Mouse (Mus musculus) erythroblast, embryonic 14.5 days (primary cell): ENCODE data around the gene Tmc6. TPM values are rescaled to one million over a fixed set of nuclear protein-coding genes. Genes with fewer than 3 reads are reported as not detected.

Experiments used
- H3K27me3 ChIP-seq: 2 replicates; pipeline ENCODE4 v1.6.1; 2012; ENCODE audit warnings: inconsistent platforms; ENCODE audit not compliant: control insufficient read depth
- H3K36me3 ChIP-seq: 2 replicates; pipeline ENCODE4 v1.6.1; 2012; ENCODE audit warnings: mild to moderate bottlenecking, inconsistent platforms; ENCODE audit not compliant: control insufficient read depth
- H3K4me1 ChIP-seq: 2 replicates; pipeline ENCODE4 v1.6.1; 2012; ENCODE audit warnings: inconsistent platforms; ENCODE audit not compliant: control insufficient read depth
- H3K4me3 ChIP-seq: replicated peaks from 2 replicates; pipeline ENCODE3; 2012; ENCODE audit warnings: moderate library complexity, mild to moderate bottlenecking, inconsistent platforms
- H3K9me3 ChIP-seq: 2 replicates; pipeline ENCODE4 v1.6.1; 2012; ENCODE audit warnings: low read length, inconsistent platforms, mixed read lengths; ENCODE audit not compliant: control insufficient read depth
- GATA1 ChIP-seq: IDR thresholded peaks from 2 replicates; pipeline ENCODE4 v1.6.1; 2012; ENCODE audit warnings: low read length, inconsistent platforms, mixed read lengths
- TAL1 ChIP-seq: IDR thresholded peaks from 3 replicates; pipeline ENCODE4 v1.6.1; 2012; ENCODE audit warnings: low read length, inconsistent platforms, mixed read lengths
- polyA plus RNA-seq: library from polyadenylated mRNA; stranded (reverse); fragments of >175 nt; gene quantifications from 2 replicates; pipeline ENCODE4 v1.2.3, GENCODE M21; 2012

Gene Tmc6
- polyA plus RNA-seq, 1 experiment: 61.5 TPM

DNA sequence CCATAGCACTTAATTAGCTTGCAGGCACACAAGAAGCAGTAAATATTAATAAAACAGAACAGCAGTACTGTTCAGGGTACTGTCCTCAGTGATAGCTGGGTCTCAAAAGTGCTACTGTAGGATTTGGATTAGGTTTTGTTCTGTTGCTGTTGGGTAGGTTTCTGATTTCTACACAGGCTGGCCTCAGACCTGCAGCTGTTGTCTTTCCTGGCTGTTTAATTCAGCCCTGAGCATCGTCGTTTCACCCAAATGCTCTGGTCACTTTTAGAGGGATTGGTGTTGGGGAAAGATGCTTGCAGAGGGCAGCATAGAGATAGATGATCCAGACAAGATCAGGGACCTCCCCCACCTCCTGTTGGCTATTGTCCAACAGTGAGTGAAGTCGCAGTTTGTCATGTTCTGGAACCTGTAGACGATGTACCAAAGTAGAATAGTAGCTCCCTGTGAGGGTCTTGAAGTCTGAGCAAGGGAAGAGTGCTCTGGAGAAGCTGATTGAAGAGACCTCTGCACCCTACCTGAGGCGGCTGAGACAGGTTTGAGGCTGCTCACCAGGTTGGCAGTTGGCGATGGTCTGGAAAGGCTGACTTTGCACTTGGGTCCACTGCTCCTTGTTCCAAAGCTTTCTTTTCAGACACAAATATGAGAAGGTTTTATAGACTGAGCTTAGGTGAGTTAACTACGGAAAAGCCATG, 52.1 kb downstream of the Tmc6 start:
- TF ChIP-seq TAL1: no peak
- no peak for TF ChIP-seq GATA1
- H3K4me1 ChIP-seq: no peaks in the 10 kb centered on the region; the same call in 1 of the 2 replicates
- H3K9me3 ChIP-seq: no peaks in the 10 kb centered on the region
- H3K36me3 ChIP-seq: peaks cover 15% of the 10 kb centered on the region
- H3K4me3 ChIP-seq: no peak overlapping the region
- no peaks in the 10 kb centered on the region for H3K27me3 ChIP-seq

DNA sequence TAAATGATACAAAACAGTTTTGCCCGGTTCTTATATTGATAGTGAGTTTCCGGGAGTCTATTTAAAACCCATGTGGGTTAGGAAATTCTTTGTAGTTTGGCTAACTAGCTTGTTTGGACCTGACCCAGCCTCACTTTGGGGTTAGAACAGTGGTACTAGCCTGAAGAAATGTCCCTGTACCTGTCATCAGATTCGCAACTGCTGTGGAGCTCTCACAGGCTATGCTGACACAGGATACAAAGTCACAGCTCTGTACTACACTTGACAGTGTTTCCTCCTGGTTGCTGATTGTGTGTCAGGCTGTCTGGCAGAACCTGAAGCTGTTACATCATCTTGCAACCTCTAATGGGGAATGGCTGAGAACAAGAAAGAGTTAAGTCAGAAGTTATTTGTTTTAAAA, 52.7 kb downstream of the Tmc6 start:
- no peaks in the 10 kb centered on the region for H3K27me3 ChIP-seq
- no peaks in the 10 kb centered on the region; the same call in 1 of the 2 replicates for H3K4me1 ChIP-seq
- peaks cover 12% of the 10 kb centered on the region for H3K36me3 ChIP-seq
- H3K4me3 ChIP-seq: no peak overlapping the region
- TF ChIP-seq TAL1: no peak
- TF ChIP-seq GATA1: no peak
- no peaks in the 10 kb centered on the region for H3K9me3 ChIP-seq

DNA sequence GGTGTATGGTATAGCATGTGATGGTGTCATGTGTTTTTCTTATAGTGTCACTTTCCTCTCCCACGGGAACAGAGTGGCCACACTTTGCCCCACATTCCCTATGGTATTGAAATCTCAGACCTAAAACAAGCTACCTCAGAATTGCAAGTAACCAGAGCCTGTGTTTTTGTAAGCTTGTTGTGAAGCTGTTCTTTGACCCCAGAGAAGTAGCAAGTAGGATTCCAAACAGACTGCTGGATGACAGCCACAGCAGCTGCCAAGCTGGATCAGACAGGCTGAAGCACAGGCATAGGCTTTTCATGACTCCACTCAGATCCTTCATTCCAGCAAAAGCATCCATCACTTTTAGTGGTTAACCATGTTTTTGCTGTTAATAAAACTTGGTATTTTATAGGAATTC, 53.2 kb downstream of the Tmc6 start:
- H3K36me3 ChIP-seq: peaks cover 12% of the 10 kb centered on the region
- no peaks in the 10 kb centered on the region for H3K27me3 ChIP-seq
- H3K4me1 ChIP-seq: no peaks in the 10 kb centered on the region; the same call in 1 of the 2 replicates
- TF ChIP-seq GATA1: no peak
- TF ChIP-seq TAL1: no peak
- H3K4me3 ChIP-seq: no peak overlapping the region
- H3K9me3 ChIP-seq: no peaks in the 10 kb centered on the region

DNA sequence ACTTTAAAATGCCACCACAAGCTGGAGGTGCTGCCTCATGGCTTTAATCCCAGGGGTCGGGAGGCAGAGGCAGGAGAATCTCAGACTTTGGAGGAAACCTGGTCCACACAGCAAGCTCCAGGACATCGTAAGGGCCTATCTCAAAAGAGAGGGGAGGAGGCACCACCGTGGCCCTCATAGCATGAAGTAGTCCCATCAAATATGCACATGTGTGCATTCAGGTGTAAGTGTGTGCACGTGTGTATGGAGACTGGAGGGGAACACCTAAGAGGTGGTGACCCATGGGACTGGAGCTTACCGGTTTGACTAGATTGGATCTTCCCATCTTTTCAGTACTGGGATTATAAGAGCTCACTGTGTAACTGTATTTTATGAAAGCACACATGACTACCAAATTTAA, 53.8 kb downstream of the Tmc6 start:
- no peaks in the 10 kb centered on the region for H3K9me3 ChIP-seq
- H3K4me1 ChIP-seq: no peaks in the 10 kb centered on the region; the same call in 1 of the 2 replicates
- TF ChIP-seq GATA1: no peak
- no peak for TF ChIP-seq TAL1
- no peaks in the 10 kb centered on the region for H3K27me3 ChIP-seq
- peaks cover 10% of the 10 kb centered on the region for H3K36me3 ChIP-seq
- H3K4me3 ChIP-seq: no peak overlapping the region

DNA sequence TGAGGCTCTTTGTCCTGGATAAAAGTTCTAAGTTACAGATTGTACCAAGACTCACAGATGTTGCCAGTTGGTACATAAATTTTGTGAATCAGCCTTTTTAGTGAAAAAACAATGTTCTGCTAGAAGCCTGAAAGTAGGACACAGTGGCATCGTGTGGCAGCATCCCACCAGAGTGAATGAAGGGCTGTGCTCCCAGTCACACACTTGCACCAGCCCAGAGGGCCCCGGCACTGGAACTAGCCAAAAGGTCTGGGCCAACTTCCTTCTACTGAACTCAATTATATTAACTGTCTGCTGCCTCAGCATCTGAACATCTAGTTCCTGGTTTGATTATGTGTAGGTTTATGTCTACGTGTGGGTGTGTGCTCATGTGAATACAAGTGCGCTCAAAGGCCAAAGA, 55.0 kb downstream of the Tmc6 start:
- no peaks in the 10 kb centered on the region for H3K27me3 ChIP-seq
- no peak overlapping the region for H3K4me3 ChIP-seq
- no peak for TF ChIP-seq GATA1
- TF ChIP-seq TAL1: no peak
- H3K4me1 ChIP-seq: no peaks in the 10 kb centered on the region; the same call in 1 of the 2 replicates
- peaks cover 18% of the 10 kb centered on the region for H3K36me3 ChIP-seq
- H3K9me3 ChIP-seq: no peaks in the 10 kb centered on the region

DNA sequence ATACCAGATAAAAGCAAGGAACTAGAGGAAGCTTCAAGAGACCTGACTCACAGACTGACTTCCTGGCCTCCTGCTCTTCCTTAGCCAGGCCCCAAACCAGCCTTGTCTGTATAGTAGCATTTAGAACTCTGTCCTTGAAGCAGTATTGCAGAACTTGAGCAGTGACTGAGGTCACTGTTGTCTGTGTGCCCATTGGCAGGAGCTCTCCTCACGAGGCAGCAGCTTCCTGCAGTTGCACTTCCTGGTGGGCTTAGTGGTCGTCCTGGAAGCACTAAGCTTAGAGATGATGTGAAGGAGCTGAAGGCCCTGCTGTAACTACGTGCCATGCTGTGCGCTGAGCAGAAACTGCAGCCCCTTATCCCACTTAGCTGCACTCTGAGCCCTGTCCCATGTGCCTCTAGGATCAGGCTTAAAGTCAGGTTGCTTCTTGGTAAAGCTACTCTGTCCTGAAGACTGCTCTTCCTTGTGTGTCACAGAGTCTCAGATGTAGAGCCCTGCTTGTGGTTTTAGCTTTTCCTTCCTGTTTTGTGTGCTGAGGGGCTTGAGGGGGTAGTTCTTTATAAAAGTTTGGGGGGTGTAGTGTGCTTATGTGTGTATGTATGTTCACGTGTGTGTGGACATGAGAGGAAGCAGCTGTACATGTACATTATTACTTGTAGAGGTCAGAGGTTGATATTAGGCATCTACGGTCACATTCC, 57.2 kb downstream of the Tmc6 start:
- no peak for TF ChIP-seq TAL1
- TF ChIP-seq GATA1: no peak
- Histone ChIP-seq H3K36me3 (peaks cover 37% of the 10 kb centered on the region), H3K27me3 (no peaks in the 10 kb centered on the region), H3K9me3 (no peaks in the 10 kb centered on the region), H3K4me1 (no peaks in the 10 kb centered on the region; the same call in 1 of the 2 replicates), H3K4me3 (no peak overlapping the region)

DNA sequence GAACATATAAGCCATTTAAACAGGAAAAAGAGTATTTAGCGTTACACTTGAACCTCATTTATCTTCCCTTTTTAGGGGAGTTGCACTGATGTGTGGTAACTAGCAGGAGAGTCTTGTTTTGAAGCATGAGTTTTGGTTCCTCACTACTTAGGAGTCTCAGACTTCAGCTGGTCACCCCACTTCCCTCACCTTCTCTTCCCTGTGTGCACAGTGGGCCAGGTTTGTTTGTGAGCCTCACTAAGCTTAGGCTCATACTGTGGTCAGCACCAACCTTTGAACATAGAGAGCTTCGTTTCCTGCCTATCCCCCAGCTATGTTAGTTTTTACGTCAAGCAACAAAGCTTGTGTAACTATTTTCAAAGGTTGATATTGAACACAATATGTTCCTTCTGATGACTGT, 63.2 kb downstream of the Tmc6 start:
- Histone ChIP-seq H3K36me3 (peaks cover 75% of the 10 kb centered on the region), H3K4me1 (no peaks in the 10 kb centered on the region), H3K9me3 (no peaks in the 10 kb centered on the region), H3K27me3 (no peaks in the 10 kb centered on the region), H3K4me3 (no peak overlapping the region)
- TF ChIP-seq GATA1 (no peak), TAL1 (no peak)

Other genes starting within 250 kb of the Tmc6 start
- 0.71 and 0.76 TPM in 2 replicates for gene Tnrc6c, start 127.9 kb downstream of the Tmc6 start, polyA plus RNA-seq
- gene Tmc8, start 122 bp downstream of the Tmc6 start, polyA plus RNA-seq: 39.5 and 54.7 TPM in 2 replicates
- 202 and 213 TPM in 2 replicates for gene 6030468B19Rik, start 15.5 kb upstream of the Tmc6 start, polyA plus RNA-seq
- gene Gm20708, start 27.5 kb upstream of the Tmc6 start, polyA plus RNA-seq: 0.16 TPM in 2 replicates
- gene Syngr2, start 27.5 kb upstream of the Tmc6 start, polyA plus RNA-seq: 7.2 and 10.2 TPM in 2 replicates
- 0.41 and 2.3 TPM in 2 replicates for gene Afmid, start 43.7 kb upstream of the Tmc6 start, polyA plus RNA-seq
- gene Tk1, start 43.9 kb upstream of the Tmc6 start, polyA plus RNA-seq: 17.8 and 29.7 TPM in 2 replicates
- 47.2 and 54.9 TPM in 2 replicates for gene Birc5, start 67.1 kb upstream of the Tmc6 start, polyA plus RNA-seq
- not detected in 2 replicates for gene Tmem235, start 78.6 kb upstream of the Tmc6 start, polyA plus RNA-seq
- gene Tha1, start 91.3 kb upstream of the Tmc6 start, polyA plus RNA-seq: 0.13 TPM in 1 of 2 replicates, not detected in the other
- 1.9 and 2.0 TPM in 2 replicates for gene Socs3, start 187.8 kb upstream of the Tmc6 start, polyA plus RNA-seq
- 2.6 and 2.8 TPM in 2 replicates for gene Pgs1, start 204.1 kb upstream of the Tmc6 start, polyA plus RNA-seq